Mouse (Mus musculus) intestine, embryonic 16.5 days (tissue): ENCODE measurements around the gene Flnb. TPM values are rescaled to one million over a fixed set of nuclear protein-coding genes. Genes with fewer than 3 reads are reported as not detected.
A peak's percentile ranks its signal among the peaks of the same experiment; 100 is the strongest.

ENCODE experiments used
- ATAC-seq: fragments of 200-750 bp; cut with Nextera tagmentation; 2 replicates; pipeline ENCODE4 v1.8.0; 2017; ENCODE audit warnings: moderate TSS enrichment, moderate library complexity
- H3K27ac ChIP-seq: fragments of 300-500 bp; sonication (generic); 2 replicates; pipeline ENCODE4 v1.5.1; 2014; ENCODE audit warnings: mild to moderate bottlenecking, low read length
- H3K27me3 ChIP-seq: fragments of 300-500 bp; sonication (generic); replicated peaks from 2 replicates; pipeline ENCODE4 v1.6.1; 2014; ENCODE audit warnings: low read length, control low read depth, mixed read lengths; ENCODE audit not compliant: control insufficient read depth, insufficient read depth
- H3K36me3 ChIP-seq: fragments of 300-500 bp; sonication (generic); 2 replicates; pipeline ENCODE4 v1.6.1; 2014; ENCODE audit warnings: low read length, control low read depth; ENCODE audit not compliant: control insufficient read depth, insufficient read depth
- H3K4me1 ChIP-seq: fragments of 300-500 bp; sonication (generic); 2 replicates; pipeline ENCODE4 v1.6.1; 2014; ENCODE audit warnings: low read length, control low read depth, mixed read lengths; ENCODE audit not compliant: control insufficient read depth, insufficient read depth
- H3K4me2 ChIP-seq: fragments of 300-500 bp; sonication (generic); 2 replicates; pipeline ENCODE4 v1.6.1; 2014; ENCODE audit warnings: low read depth, low read length, control low read depth
- H3K4me3 ChIP-seq: fragments of 300-500 bp; sonication (generic); 2 replicates; pipeline ENCODE4 v1.5.1; 2014; ENCODE audit warnings: mild to moderate bottlenecking, low read length
- H3K9ac ChIP-seq: fragments of 300-500 bp; sonication (generic); 2 replicates; pipeline ENCODE4 v1.6.1; 2014; ENCODE audit warnings: low read depth, low read length
- H3K9me3 ChIP-seq: fragments of 300-500 bp; sonication (generic); 2 replicates; pipeline ENCODE4 v1.6.1; 2016; ENCODE audit warnings: low read length, control low read depth; ENCODE audit not compliant: control insufficient read depth
- WGBS: fragments of 180-500 bp; shearing (Covaris S2); extraction: QIAGEN DNeasy Blood & Tissue Kit; methylation state at CpG from one replicate; pipeline ENCODE4 v1.1.7; 2014; 5-methylcytosine and 5-hydroxymethylcytosine counted together
- polyA plus RNA-seq: library from polyadenylated mRNA; unstranded; fragments of >200 nt; fragmentation: Nextera tagmentation; extraction: Ambion mirVana; gene quantifications from 2 replicates; pipeline ENCODE4 v1.2.1, GENCODE M21; 2015

Gene Flnb
- polyA plus RNA-seq, 1 experiment from 2014 or later, result 14.7 TPM

DNA sequence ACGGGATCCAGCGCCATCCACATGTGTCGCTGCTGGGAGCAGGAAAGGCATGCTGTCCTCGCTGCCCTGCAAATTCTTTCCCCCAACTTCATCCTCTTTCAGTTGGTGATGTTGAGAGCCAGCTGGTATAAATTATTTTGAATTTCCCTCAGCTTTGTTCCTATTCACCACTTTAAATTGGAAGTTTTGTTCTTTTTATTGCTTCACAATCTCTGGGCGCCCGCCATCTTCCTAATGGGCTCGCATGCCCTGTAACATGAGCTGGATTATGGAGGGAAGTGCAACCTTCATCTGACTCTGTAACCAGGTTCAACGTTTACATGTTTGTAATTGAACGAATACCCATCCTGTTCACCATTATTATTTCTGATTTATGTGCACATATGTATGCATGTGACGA, 38.6 kb downstream of the Flnb start:
- no peak overlapping the region for H3K27ac ChIP-seq
- H3K9ac ChIP-seq, result no peak overlapping the region
- peaks cover 42% of the 10 kb centered on the region for H3K4me1 ChIP-seq
- no peaks in the 10 kb centered on the region for H3K9me3 ChIP-seq
- no peak overlapping the region for H3K4me3 ChIP-seq
- 84% methylated on average over 10 of the region's 10 CpGs for WGBS
- H3K36me3 ChIP-seq, result no peaks in the 10 kb centered on the region
- H3K4me2 ChIP-seq, result no peak overlapping the region
- H3K27me3 ChIP-seq, result no peaks in the 10 kb centered on the region
- ATAC-seq, result no peak

DNA sequence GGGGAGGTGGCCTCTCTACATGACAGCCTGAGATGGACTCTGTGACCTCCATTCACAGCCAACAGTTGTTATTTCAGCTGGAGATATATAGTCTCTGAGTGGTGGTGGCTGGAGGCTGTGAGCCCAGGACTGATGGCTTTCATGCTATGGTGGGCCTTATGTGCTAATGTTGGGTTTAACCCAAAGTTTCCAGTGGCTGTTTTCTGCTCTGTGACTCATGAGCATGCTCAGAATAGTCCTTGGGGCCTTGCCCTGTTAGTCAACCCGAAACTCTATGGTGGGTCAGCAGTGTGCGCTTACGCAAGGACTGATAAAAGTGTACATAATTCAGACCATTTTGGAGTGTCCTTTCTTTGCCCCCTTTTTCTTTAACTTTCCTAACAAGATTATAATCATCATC, 40.1 kb downstream of the Flnb start:
- no peak overlapping the region for H3K9ac ChIP-seq
- H3K9me3 ChIP-seq, result no peaks in the 10 kb centered on the region
- H3K4me2 ChIP-seq, result no peak overlapping the region
- no peaks in the 10 kb centered on the region for H3K36me3 ChIP-seq
- no peak overlapping the region for H3K4me3 ChIP-seq
- H3K27me3 ChIP-seq, result no peaks in the 10 kb centered on the region
- peaks cover 30% of the 10 kb centered on the region for H3K4me1 ChIP-seq
- H3K27ac ChIP-seq, result no peak overlapping the region
- no peak for ATAC-seq
- WGBS, result 92% methylated on average over 3 of the region's 3 CpGs

GRCm38 (mm10) chr14:7858430-7858829, 40.7 kb downstream of the Flnb start:
- no peak for ATAC-seq
- Histone ChIP-seq H3K4me1 (peaks cover 30% of the 10 kb centered on the region), H3K4me2 (no peak overlapping the region), H3K36me3 (no peaks in the 10 kb centered on the region), H3K27ac (no peak overlapping the region), H3K9me3 (no peaks in the 10 kb centered on the region), H3K9ac (no peak overlapping the region), H3K27me3 (no peaks in the 10 kb centered on the region), H3K4me3 (no peak overlapping the region)
- 60% methylated on average over 4 of the region's 4 CpGs for WGBS

GRCm38 (mm10) chr14:7860525-7861154, 42.9 kb downstream of the Flnb start:
- Histone ChIP-seq H3K9ac (no peak overlapping the region), H3K4me3 (no peak overlapping the region), H3K9me3 (no peaks in the 10 kb centered on the region), H3K27me3 (no peaks in the 10 kb centered on the region), H3K4me1 (peaks cover 29% of the 10 kb centered on the region), H3K36me3 (no peaks in the 10 kb centered on the region), H3K4me2 (no peak overlapping the region), H3K27ac (no peak overlapping the region)
- no peak for ATAC-seq
- 82% methylated on average over 8 of the region's 8 CpGs for WGBS

GRCm38 (mm10) chr14:7861275-7861674, 43.5 kb downstream of the Flnb start:
- Histone ChIP-seq H3K4me3 (no peak overlapping the region), H3K4me1 (peaks cover 29% of the 10 kb centered on the region), H3K36me3 (no peaks in the 10 kb centered on the region), H3K27me3 (no peaks in the 10 kb centered on the region), H3K27ac (no peak overlapping the region), H3K4me2 (no peak overlapping the region), H3K9ac (no peak overlapping the region), H3K9me3 (no peaks in the 10 kb centered on the region)
- 78% methylated on average over 1 of the region's 1 CpGs for WGBS
- ATAC-seq, result 0 out of 2 replicates have a peak, but pooled peaks have one; percentile 21

DNA sequence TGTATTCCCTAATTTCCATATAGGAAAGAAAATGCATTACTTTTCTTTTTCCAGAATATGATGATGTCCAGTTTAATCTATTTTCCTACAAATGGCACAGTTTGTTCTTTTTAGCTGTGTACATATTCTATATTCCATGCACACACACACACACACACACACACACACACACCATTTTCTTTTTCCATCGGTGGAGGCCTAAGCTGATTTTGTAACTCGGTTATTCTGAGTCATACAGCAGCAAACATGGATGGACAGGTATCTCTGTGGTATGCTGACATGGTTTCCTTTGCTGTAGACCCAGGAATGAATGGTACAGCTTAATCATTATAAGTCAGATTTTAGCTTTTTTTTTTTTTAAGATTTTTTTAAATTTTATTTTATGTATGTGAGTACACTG, 44.5 kb downstream of the Flnb start:
- ATAC-seq, result no peak
- H3K9ac ChIP-seq, result no peak overlapping the region
- H3K4me2 ChIP-seq, result no peak overlapping the region
- peaks cover 29% of the 10 kb centered on the region for H3K4me1 ChIP-seq
- H3K36me3 ChIP-seq, result no peaks in the 10 kb centered on the region
- H3K9me3 ChIP-seq, result no peaks in the 10 kb centered on the region
- no peaks in the 10 kb centered on the region for H3K27me3 ChIP-seq
- WGBS, result 83% methylated on average over 2 of the region's 2 CpGs
- no peak overlapping the region for H3K4me3 ChIP-seq
- H3K27ac ChIP-seq, result no peak overlapping the region

DNA sequence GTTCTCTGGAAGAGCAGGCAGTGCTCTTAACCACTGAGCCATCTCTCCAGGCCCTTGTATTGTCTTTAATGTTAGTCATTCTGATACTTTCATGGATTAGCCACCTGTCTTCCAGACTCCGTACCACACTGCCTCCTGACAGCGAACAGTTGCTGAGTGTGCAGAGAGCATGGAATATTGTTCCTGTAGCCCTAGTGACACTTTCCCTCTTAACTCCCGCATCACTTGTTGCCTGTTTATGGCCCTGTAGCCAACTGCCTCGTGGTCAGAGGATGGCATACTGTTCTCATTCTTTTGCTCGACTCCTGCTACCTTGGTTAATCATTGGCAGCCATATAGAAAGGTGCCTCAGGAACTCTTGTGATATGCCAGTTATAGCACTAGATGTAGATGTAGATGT, 45.4 kb downstream of the Flnb start:
- no peak overlapping the region for H3K4me2 ChIP-seq
- no peak overlapping the region for H3K9ac ChIP-seq
- H3K9me3 ChIP-seq, result no peaks in the 10 kb centered on the region
- peak; percentile 56 for ATAC-seq
- no peak overlapping the region for H3K4me3 ChIP-seq
- H3K27me3 ChIP-seq, result no peaks in the 10 kb centered on the region
- peaks cover 29% of the 10 kb centered on the region for H3K4me1 ChIP-seq
- H3K27ac ChIP-seq, result no peak overlapping the region
- no peaks in the 10 kb centered on the region for H3K36me3 ChIP-seq
- WGBS, result 67% methylated on average over 5 of the region's 5 CpGs

DNA sequence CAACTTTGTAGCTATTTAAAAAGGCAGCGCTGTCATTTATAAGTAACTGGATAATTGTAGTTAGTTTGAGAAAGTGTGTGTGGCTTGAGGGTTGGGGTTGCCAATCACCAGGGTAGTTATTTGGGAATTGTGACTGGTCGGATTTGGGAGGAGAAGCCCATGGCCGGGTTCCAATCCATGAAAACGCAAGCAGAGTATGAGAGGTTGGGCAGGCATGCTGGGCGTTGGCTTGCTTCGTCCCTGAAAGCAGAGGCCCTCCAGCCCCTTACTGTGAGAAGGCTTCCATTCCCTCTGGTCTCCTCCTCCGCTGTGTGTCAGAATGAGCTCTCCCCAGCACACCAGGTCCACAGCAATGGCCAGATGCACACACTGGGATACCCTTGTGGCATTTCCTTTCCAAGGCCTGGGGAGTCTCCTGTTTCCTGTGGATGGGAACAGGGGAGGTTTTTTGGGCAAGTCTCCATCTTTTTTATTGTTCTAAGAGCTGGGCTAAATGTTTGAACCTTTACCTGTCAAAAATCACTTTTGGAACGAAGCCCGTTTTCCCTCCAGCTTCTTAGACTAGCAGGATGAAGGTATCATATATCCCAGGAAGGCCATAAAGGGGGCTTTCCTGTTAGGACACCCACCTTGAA, 46.2 kb downstream of the Flnb start:
- Histone ChIP-seq H3K4me2 (no peak overlapping the region), H3K9ac (no peak overlapping the region), H3K9me3 (no peaks in the 10 kb centered on the region), H3K4me3 (no peak overlapping the region), H3K4me1 (peaks cover 27% of the 10 kb centered on the region), H3K27ac (peak overlapping the region; percentile 50), H3K27me3 (no peaks in the 10 kb centered on the region), H3K36me3 (no peaks in the 10 kb centered on the region)
- ATAC-seq, result peak; percentile 51
- 60% methylated on average over 9 of the region's 9 CpGs for WGBS

GRCm38 (mm10) chr14:7864506-7864899, 46.7 kb downstream of the Flnb start:
- no peak for ATAC-seq
- Histone ChIP-seq H3K9ac (no peak overlapping the region), H3K4me1 (peaks cover 27% of the 10 kb centered on the region), H3K4me2 (no peak overlapping the region), H3K9me3 (no peaks in the 10 kb centered on the region), H3K27me3 (no peaks in the 10 kb centered on the region), H3K27ac (peak overlapping the region; percentile 50), H3K36me3 (no peaks in the 10 kb centered on the region), H3K4me3 (no peak overlapping the region)
- 70% methylated on average over 9 of the region's 9 CpGs for WGBS

DNA sequence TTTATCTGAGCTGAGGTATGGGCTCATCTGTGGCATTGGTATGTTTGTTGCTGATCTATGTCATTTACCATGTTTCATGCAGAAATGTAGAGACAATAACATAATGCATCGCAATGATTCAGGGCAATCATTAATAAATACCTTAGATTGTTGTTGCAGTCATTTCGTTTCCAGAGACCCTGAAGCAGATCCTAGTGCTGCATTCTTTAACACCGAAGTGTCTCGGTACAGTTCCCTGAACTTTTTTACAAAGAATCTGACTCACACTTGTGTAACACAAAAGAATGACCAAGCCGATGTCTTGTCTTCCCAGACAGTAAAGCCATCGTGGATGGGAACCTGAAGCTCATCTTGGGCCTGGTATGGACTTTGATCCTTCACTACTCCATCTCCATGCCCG, 49.5 kb downstream of the Flnb start:
- Histone ChIP-seq H3K27ac (no peak overlapping the region), H3K9ac (no peak overlapping the region), H3K4me2 (no peak overlapping the region), H3K4me3 (no peak overlapping the region), H3K36me3 (no peaks in the 10 kb centered on the region), H3K4me1 (peaks cover 19% of the 10 kb centered on the region), H3K9me3 (no peaks in the 10 kb centered on the region), H3K27me3 (no peaks in the 10 kb centered on the region)
- WGBS, result 90% methylated on average over 7 of the region's 7 CpGs
- no peak for ATAC-seq
